ENCODE assay signal across 18 mouse cellular contexts in genomic region chr2:135904262-135904661, GRCm38 (mm10).
"Had no signal": no experiment of that assay in that cellular context is flagged by ENCODE, and none has a peak within 500 bp of the region (broad histone marks: within the 10 kb centered on the region; RNA-seq: fewer than 3 reads in every experiment).

No protein-coding gene starts in this region.

- H3K27ac ChIP-seq: midbrain, embryonic 10.5 days; midbrain, embryonic 12.5 days; neural tube, embryonic 13.5 days; neural tube, embryonic 15.5 days; stomach, embryonic 15.5 days; stomach, postnatal 0 days had no signal

- H3K4me3 ChIP-seq: midbrain, embryonic 10.5 days; midbrain, embryonic 12.5 days; myocyte; neural tube, embryonic 13.5 days; neural tube, embryonic 15.5 days; stomach, embryonic 15.5 days had no signal

- DNase-seq: lung, adult 18-20 months; lung, embryonic 14.5 days; lung, postnatal 10 days; lung, postnatal 4 days; midbrain, embryonic 14.5 days; retina, postnatal 1 day; right cerebral cortex, adult 18-20 months; right cerebral cortex, postnatal 25 days; thymus, postnatal 14 days; thymus, postnatal 36 days had no signal

- H3K4me2 ChIP-seq: lung, embryonic 14.5 days; midbrain, embryonic 12.5 days; neural tube, embryonic 13.5 days; neural tube, embryonic 15.5 days; stomach, embryonic 15.5 days had no signal

- H3K9ac ChIP-seq: lung, embryonic 14.5 days; midbrain, embryonic 12.5 days; neural tube, embryonic 13.5 days; neural tube, embryonic 15.5 days; stomach, embryonic 15.5 days had no signal

- H3K4me1 ChIP-seq: midbrain, embryonic 10.5 days; midbrain, embryonic 12.5 days; neural tube, embryonic 13.5 days; neural tube, embryonic 15.5 days; stomach, embryonic 15.5 days had no signal

- H3K36me3 ChIP-seq: midbrain, embryonic 10.5 days; midbrain, embryonic 12.5 days; neural tube, embryonic 13.5 days; neural tube, embryonic 15.5 days; stomach, embryonic 15.5 days had no signal

- ATAC-seq: midbrain, embryonic 16.5 days had no signal

- H3K9me3 ChIP-seq: midbrain, embryonic 10.5 days; midbrain, embryonic 12.5 days; neural tube, embryonic 13.5 days; neural tube, embryonic 15.5 days; stomach, embryonic 15.5 days had no signal

- H3K27me3 ChIP-seq: midbrain, embryonic 12.5 days; neural tube, embryonic 13.5 days; neural tube, embryonic 15.5 days; stomach, embryonic 15.5 days had no signal
